Mouse (Mus musculus) retina, embryonic 14.5 days (tissue): ENCODE measurements around the gene Golga4.
"Not testable (repeated sequence)": the region's sequence is repeated elsewhere in the genome, so short reads cannot be mapped to it uniquely, and the experiment has no call there.

ENCODE experiments used
- DNase-seq: peaks from one replicate; pipeline ENCODE4 v3.0.0-alpha.2; 2015; ENCODE audit warnings: low spot score

Golga4 gene

DNA sequence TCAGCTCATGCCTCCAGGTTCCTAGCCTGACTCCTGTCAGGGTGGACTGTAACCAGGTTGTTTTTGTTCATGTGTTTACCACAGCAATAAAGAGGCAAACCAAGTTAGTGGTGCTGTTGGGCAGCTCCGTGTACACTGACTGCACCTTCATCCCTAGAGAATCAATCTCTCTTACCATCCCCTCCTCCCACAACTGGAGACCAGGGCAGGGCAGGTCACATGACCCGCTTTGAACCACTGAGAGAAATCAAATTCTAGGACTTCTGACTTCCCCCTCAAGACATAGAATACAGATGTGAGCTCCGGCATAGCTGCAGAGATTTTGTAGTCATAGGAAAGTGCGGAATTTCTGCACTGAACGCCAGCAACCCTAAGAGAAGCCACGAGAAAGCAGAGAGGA lies 85.6 kb downstream of the Golga4 start:
- no peak for DNase-seq

DNA sequence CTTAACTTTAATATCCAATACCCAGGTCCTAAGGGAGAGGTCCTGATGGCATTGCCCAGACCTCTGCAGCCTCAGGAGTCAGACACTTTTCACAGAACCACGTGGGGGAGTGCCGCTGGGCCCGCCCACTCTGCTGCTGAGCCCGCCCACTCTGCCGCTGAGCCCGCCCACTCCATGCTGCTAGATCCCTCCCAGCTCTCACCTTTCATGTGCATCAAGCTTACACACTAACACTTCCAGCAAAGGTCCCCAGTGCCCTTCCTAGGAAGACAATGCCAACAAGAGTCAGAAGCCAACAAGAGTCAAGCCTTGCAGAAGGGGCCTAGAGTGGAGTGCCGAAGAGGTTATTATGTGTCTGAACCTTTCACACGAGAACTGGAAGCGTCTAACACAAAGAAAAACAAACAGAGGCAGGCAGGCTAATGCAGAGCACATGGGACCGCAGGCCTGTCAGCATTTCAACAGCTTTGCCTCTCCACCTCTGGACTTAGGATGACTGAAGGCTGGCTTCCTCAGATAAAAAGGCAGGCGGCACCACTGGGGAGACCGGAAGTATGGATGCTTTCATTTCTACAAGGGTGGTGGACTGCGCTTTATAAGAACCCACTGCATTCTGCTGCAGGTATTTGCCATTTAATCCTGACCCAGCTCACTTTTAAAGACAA lies 86.7 kb downstream of the Golga4 start:
- peak; percentile 19 for DNase-seq

DNA sequence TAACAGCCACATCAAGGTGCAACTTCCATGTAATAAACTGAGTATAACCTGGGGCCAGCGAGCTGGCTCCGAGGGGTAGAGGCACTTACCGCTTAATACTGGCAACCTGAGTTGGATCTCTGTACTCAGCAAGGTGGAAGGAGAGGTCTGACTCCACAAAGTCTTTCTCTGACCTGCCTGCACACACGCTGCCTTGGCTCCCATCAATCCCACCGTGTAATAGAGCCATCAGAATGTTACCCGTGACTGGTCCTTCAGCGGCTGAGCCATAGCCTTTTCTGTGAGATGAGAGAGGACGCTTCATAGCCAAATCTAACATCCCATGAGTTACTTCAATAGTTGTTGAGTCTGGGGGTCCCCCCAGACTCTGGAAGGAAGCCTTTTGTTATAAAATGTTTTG lies 87.4 kb downstream of the Golga4 start:
- no peak for DNase-seq

DNA sequence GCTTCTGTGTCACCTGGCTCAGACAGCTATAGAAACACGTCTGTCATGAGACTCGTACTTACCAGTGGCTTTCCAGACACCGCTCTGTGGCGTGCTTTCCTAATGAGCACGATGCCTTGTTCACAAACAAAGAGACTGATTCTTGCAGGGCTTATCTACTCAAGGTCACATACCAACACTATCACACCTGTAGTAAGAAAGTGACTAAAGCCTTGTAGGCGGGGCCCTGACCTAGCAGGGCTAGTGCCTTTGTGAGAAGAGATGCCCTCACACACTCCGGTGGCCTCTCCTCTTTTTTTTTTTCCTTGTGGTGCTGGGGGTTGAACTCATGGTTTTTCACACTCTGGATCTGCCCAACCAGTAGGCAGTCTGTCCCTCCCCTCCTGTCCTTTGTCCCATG lies 90.7 kb downstream of the Golga4 start:
- DNase-seq: no peak

DNA sequence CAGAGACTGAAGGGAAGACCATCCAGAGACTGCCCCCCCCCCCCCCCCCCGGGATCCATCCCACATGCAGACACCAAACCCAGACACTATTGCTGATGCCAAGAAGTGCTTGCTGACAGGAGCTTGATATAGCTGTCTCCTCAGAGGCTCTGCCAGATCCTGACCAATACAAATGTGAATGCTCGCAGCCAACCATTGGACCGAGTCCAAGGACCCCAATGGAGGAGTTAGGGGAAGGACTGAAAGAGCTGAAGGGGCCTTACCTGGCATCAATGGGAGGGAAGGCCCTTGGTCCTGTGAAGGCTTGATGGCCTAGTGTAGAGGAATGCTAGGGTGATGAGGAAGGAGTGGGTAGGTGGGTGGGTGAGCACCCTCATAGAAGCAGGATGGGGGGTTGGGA lies 94.3 kb downstream of the Golga4 start:
- not testable (repeated sequence) for DNase-seq

- no peak for DNase-seq
These were observed 96.5 kb downstream of the Golga4 start for GRCm38 (mm10) chr9:118602576-118602975.

GRCm38 (mm10) chr9:118606148-118606816 lies 100.2 kb downstream of the Golga4 start, which contains the start of gene Itga9:
Itga9 (plus strand) TSS chr9:118606690.
- peak; percentile 84 for DNase-seq

GRCm38 (mm10) chr9:118606817-118607371 lies 100.8 kb downstream of the Golga4 start:
- DNase-seq: no peak

- DNase-seq: peak; percentile 26
These were observed 101.8 kb downstream of the Golga4 start for GRCm38 (mm10) chr9:118607701-118608401.

GRCm38 (mm10) chr9:118608556-118608955 lies 102.5 kb downstream of the Golga4 start:
- DNase-seq: no peak

DNA sequence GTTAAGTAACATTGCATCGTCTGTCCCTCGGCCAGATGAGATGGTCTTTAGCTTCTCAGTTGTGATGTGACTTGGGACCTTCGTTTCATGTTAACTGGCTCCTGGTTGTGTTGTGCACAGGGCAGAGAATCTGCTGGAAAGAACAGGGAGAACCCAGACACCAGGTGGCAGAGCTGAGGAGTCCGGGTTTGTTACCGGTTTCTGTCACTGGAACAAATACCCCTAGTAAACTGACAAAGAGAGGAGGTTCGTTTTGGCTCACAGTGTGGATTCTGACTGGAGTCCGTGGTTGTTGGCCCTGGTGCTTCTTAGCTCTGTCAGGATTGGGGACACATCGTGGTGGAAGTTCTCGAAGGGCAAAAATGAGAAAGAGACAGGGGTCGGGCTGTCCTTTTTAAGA lies 104.0 kb downstream of the Golga4 start:
- peak; percentile 30 for DNase-seq

GRCm38 (mm10) chr9:118611111-118611541 lies 105.1 kb downstream of the Golga4 start:
- DNase-seq: no peak

GRCm38 (mm10) chr9:118611958-118612581 lies 106.0 kb downstream of the Golga4 start:
- DNase-seq: no peak

DNA sequence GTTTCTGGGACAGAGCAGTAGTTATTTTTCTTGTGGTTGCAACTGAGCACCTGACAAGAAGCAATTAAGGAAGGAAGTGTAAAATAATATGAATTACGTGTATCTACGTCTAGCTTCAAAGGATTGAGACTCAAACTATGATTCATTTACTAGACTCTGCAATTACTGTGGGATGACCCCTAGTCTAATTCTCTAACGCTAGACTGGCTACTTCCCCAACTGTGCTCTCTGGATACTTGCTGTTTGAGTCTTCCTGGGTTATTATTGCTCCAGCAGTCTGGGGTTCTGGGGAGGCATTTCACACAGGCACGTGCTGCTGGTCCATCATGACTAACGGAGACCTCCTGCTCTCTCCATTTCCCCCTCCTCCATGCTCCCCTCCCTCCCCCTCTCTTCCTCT lies 111.2 kb downstream of the Golga4 start:
- DNase-seq: no peak

- DNase-seq: no peak
These were observed 112.7 kb downstream of the Golga4 start for GRCm38 (mm10) chr9:118618732-118619250.

DNA sequence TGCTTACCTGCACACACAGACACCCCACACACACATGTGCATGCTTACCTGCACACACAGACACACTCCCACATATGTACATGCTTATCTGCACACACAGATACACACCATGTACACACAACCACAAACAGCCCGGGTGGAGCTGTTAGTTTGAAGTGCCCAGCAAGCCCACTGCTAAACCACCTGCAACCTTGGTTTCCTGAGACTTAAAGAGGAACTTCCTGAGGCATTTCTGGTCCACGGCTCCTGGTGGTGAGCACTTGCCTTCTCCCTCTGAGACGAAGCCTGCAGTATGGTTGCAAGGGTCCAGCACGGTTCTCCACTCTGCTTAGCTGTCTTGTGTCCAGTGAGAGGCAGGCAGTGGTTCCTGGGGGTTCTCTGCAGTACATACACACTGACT lies 114.7 kb downstream of the Golga4 start:
- no peak for DNase-seq

DNA sequence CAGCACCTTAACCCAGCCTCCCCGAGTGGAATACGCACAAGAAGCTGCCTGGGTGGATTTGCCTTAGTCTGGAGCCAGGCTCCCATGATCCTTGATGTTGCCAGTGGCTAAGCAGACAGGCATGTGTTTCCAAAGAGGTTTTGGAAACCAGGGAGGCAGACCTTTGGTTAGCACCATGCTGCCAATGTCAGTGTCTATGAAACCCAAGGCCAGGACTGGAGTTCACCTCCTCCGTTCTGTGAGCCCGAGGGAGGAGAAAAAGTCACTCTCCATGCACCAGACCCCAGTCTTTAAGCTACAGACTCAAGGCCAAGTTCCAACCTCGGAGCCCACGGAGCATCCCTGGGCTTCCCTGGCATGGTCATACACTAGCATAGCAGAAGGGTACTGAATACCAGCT lies 115.6 kb downstream of the Golga4 start:
- DNase-seq: no peak

DNA sequence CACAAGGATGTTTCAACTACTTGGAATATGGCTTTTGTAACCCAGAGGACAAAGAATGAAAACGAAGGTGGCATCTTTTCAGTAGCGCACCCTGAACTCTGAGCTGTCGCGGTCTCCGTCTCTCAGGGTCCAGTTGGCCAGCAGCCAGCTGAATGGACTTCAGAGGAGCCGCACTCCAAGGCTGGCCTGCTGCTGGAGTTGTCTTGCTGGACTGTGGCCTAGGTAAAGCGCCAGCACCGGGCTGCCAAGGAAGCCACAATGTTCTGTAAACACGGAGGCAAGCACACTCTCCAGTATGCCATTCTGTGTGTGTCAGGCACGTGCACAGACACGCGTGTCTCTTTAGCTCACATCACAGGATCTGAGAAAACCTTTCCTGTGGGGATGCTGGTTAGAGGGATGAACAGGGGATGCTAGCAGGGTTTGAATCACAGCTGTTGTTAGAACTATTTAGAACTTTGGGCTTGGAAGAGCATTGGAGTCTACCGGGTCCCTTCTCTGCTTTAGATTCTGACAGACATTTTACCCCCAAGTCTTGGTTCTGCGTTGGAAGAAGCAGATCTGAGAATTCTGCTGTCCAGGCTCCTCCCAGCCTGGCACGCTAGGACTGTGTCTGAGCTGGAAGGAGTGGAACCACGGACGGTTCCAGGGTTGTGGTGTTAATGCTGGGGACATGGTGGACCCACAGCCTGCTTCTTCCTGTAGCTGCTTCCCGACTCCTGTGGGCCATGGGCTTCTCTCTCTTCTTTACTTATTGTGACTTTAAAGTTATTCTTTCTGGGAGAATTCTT lies 116.5 kb downstream of the Golga4 start:
- no peak for DNase-seq

DNA sequence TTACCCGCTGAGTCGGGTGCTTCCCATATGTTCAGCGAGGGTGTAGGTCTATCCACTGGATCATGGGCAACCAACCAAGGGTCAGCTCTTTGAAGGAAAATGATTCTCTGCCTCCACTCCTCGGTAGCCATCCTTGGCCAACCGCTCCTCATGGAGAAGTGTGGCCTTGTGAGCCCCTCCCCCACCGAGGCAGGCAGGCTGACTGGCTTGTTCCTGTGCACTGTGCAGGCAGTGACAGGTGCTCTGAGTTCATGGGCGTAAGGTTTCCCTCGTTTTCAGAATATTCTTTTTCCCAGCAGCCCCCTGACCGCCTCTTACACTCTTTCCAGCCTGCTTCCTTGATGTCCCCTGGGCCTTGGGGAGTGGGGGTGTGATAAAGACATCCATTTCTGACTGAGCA lies 117.4 kb downstream of the Golga4 start:
- DNase-seq: no peak

GRCm38 (mm10) chr9:118624146-118624545 lies 118.1 kb downstream of the Golga4 start:
- DNase-seq: no peak

GRCm38 (mm10) chr9:118629763-118630379 lies 123.8 kb downstream of the Golga4 start:
- DNase-seq: no peak
